Mouse (Mus musculus) CH12.LX (cell line): ENCODE measurements at regions not wholly inside any gene's neighbourhood (a gene's known extent, or its start where the extent isn't known, plus 50 kb on each side); places are given as distances from the start of the nearest gene placed in this dataset.

Experiments
- BHLHE40 ChIP-seq: IDR thresholded peaks from 2 replicates; pipeline ENCODE4 v1.6.1; 2011; ENCODE audit warnings: mild to moderate bottlenecking, low read depth, low read length, improper control_type of control experiment
- CTCF ChIP-seq, 2 experiments: IDR thresholded peaks in 1 of 2; conservative IDR thresholded peaks in 1 of 2; 2 replicates each; pipeline ENCODE4 v1.5.1; 2011 to 2012; ENCODE audit warnings: low read depth in 2 of 2, low read length in 2 of 2, improper control_type of control experiment in 1 of 2, inconsistent platforms in 1 of 2, mild to moderate bottlenecking in 1 of 2, moderate library complexity in 1 of 2
- E2F4 ChIP-seq: IDR thresholded peaks from 2 replicates; pipeline ENCODE4 v1.6.1; 2011; ENCODE audit warnings: low read depth, low read length, improper control_type of control experiment; ENCODE audit not compliant: insufficient replicate concordance
- EP300 ChIP-seq: IDR thresholded peaks from 2 replicates; pipeline ENCODE4 v1.6.1; 2011; ENCODE audit warnings: low read length, improper control_type of control experiment
- HCFC1 ChIP-seq: IDR thresholded peaks from 2 replicates; pipeline ENCODE4 v1.6.1; 2012; ENCODE audit warnings: low read depth, mild to moderate bottlenecking, inconsistent platforms, low read length, improper control_type of control experiment
- JUND ChIP-seq: conservative IDR thresholded peaks from 2 replicates; pipeline ENCODE4 v1.6.1; 2011; ENCODE audit warnings: low read depth, low read length, improper control_type of control experiment
- MEF2A ChIP-seq: IDR thresholded peaks from 2 replicates; pipeline ENCODE4 v1.6.1; 2014; ENCODE audit warnings: low read depth, mild to moderate bottlenecking, inconsistent platforms, low read length, improper control_type of control experiment, borderline replicate concordance
- MXI1 ChIP-seq: IDR thresholded peaks from 2 replicates; pipeline ENCODE4 v1.6.1; 2011; ENCODE audit warnings: mild to moderate bottlenecking, low read depth, low read length, improper control_type of control experiment
- NRF1 ChIP-seq: IDR thresholded peaks from 2 replicates; pipeline ENCODE4 v1.6.1; 2014; ENCODE audit warnings: low read depth, mild to moderate bottlenecking, inconsistent platforms, low read length, improper control_type of control experiment, moderate library complexity
- POLR2A ChIP-seq: IDR thresholded peaks from 2 replicates; pipeline ENCODE4 v1.6.1; 2011; ENCODE audit warnings: low read depth, mild to moderate bottlenecking, improper control_type of control experiment, low read length
- RCOR1 ChIP-seq: conservative IDR thresholded peaks from 2 replicates; pipeline ENCODE4 v1.6.1; 2012; ENCODE audit warnings: low read depth, mild to moderate bottlenecking, inconsistent platforms, low read length, improper control_type of control experiment
- TBP ChIP-seq: conservative IDR thresholded peaks from 2 replicates; pipeline ENCODE4 v1.6.1; 2011; ENCODE audit warnings: low read depth, low read length, improper control_type of control experiment
- USF1 ChIP-seq: IDR thresholded peaks from 2 replicates; pipeline ENCODE4 v1.6.1; 2014; ENCODE audit warnings: low read depth, mild to moderate bottlenecking, inconsistent platforms, low read length, improper control_type of control experiment
- ZC3H11A ChIP-seq: IDR thresholded peaks from 2 replicates; pipeline ENCODE4 v1.6.1; 2012; ENCODE audit warnings: low read depth, mild to moderate bottlenecking, inconsistent platforms, low read length, improper control_type of control experiment

DNA sequence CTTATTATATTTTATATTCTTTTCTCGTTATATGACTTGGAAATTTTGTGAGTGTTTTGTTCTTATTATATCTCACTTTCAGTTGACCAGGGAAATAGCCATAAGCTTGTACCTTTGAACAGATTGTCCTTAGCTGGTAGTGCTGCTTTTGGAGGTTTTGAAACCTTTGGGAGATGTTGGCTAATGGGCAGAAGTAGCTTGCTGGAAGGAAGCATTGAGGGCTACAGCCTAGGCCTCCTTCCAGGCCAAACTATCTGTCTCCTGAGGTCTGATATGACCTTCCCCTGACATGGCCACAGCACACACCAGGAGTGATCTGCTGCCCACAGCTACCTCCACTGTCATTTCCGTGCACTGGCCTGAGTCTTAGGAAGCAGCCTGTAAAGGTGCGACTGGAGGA is 56.8 kb downstream of the Cdkn2c start:
- TF ChIP-seq POLR2A (no peak), CTCF (conservative IDR thresholded peaks at IDR 0.05 in 1 of 2, IDR thresholded peaks at IDR 0.05 in 1 of 2; ENCODE audit: low read depth in 2 of 2, low read length in 2 of 2) (no peak), ZC3H11A (no peak), RCOR1 (no peak), E2F4 (no peak), TBP (no peak), EP300 (no peak), NRF1 (no peak), JUND (no peak), HCFC1 (no peak), USF1 (no peak), BHLHE40 (no peak), MXI1 (no peak), MEF2A (no peak)
